Mouse (Mus musculus): ENCODE results near the gene St7l. TPM values are rescaled to one million over a fixed set of nuclear protein-coding genes. Genes with fewer than 3 reads are reported as not detected.
"Not testable (repeated sequence)": the region's sequence is repeated elsewhere in the genome, so short reads cannot be mapped to it uniquely, and the experiment has no call there.

The St7l gene
- polyA plus RNA-seq, 1 experiment: 14.1 TPM

DNA sequence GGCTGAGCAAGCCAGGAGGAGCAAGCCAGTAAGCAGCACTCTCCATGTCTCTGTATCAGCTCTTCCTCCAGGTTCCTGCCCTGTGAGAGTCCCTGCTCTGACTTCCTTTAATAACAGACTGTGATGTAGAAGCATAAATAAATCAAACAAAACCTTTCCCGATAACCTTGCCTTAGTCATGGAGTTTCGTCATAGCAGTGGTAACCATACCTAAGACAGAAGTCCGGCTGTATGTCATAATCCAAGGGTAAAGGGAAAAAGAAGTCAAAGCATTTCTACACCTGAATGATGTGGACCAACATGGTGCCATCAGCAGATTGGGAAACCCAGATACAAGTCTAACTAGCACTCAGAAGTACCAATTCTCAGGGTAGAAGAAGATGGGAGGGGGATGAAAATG lies 28.0 kb upstream of the St7l start:
- H3K4me3 ChIP-seq (ENCODE audit: insufficient read depth, low read length): no peak overlapping the region
- H3K4me1 ChIP-seq (ENCODE audit: control insufficient read depth, insufficient read depth, low read length): no peaks in the 10 kb centered on the region
- no peak overlapping the region for H3K27ac ChIP-seq (ENCODE audit: insufficient read depth, low read length)
- TF ChIP-seq POLR2A (IDR thresholded peaks at IDR 0.05; ENCODE audit: extremely low read depth, insufficient read depth, low read length) (no peak), CTCF (IDR thresholded peaks at IDR 0.05; ENCODE audit: extremely low read depth, insufficient read depth, low read length) (no peak)

DNA sequence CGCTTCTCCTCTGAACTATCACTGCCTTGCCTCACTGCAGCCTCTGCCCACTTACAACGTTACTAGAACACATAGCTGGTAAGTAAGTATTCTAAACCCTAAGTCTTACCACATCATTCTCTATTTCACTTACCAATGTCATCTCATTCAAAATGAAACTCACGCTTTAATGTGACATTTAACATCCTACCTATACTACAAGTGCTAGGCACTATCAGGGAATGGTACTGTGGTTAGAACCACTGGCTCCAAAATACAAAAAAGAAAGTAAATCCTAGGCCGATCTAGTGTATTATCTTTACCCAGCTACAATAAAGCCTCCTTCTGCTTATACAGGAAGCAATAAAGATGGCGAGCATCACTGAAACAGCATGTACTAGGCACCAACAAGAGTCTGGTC lies 22.8 kb upstream of the St7l start:
- Histone ChIP-seq H3K27ac (ENCODE audit: insufficient read depth, low read length) (no peak overlapping the region), H3K4me1 (ENCODE audit: control insufficient read depth, insufficient read depth, low read length) (no peaks in the 10 kb centered on the region), H3K4me3 (ENCODE audit: insufficient read depth, low read length) (no peak overlapping the region)
- TF ChIP-seq CTCF (IDR thresholded peaks at IDR 0.05; ENCODE audit: extremely low read depth, insufficient read depth, low read length): no peak
- no peak for TF ChIP-seq POLR2A (IDR thresholded peaks at IDR 0.05; ENCODE audit: extremely low read depth, insufficient read depth, low read length)

DNA sequence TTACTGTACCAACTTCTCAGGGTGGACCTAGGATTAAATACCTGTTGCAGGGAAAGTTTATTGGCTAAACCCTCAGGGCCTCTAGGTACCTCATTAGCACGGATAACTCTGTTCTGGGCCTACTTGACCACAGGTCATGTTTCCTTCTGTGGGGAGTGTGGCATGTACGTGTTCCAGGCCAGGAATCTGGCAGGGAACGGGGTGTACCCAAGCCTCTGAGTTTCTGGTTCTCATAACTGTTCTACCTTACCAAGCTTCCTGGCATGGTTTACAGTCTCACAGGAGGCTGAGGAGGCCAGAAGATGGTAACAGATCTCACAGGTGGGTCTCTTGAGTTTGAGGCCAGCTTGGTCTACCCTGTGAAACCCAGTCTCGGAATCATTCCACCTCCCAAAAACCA lies 17.2 kb upstream of the St7l start:
- Histone ChIP-seq H3K27ac (ENCODE audit: insufficient read depth, low read length) (no peak overlapping the region), H3K4me1 (ENCODE audit: control insufficient read depth, insufficient read depth, low read length) (no peaks in the 10 kb centered on the region), H3K4me3 (ENCODE audit: insufficient read depth, low read length) (no peak overlapping the region)
- TF ChIP-seq POLR2A (IDR thresholded peaks at IDR 0.05; ENCODE audit: extremely low read depth, insufficient read depth, low read length): no peak
- no peak for TF ChIP-seq CTCF (IDR thresholded peaks at IDR 0.05; ENCODE audit: extremely low read depth, insufficient read depth, low read length)

DNA sequence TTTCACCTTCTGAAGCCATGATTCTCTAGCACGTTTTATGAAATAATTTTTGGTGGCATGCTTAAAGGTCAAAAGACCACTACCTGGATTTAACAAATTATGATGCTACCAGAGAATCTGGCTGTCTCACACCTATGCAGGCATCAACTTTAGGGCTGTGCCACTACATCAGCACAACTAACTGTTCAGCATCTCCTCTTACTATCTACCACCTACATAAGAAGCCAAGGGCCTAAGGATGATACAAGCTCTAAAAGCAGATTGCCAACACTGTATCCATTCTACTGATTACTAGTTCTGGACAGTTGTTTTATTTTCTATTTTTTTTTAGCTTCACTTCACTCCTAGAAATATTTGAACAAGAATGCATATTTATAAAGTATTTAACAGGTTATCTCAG lies 9.3 kb upstream of the St7l start:
- H3K4me1 ChIP-seq (ENCODE audit: control insufficient read depth, insufficient read depth, low read length): no peaks in the 10 kb centered on the region; the same call in 1 of the 2 replicates
- H3K27ac ChIP-seq (ENCODE audit: insufficient read depth, low read length): no peak overlapping the region
- no peak overlapping the region for H3K4me3 ChIP-seq (ENCODE audit: insufficient read depth, low read length)
- no peak for TF ChIP-seq POLR2A (IDR thresholded peaks at IDR 0.05; ENCODE audit: extremely low read depth, insufficient read depth, low read length)
- no peak for TF ChIP-seq CTCF (IDR thresholded peaks at IDR 0.05; ENCODE audit: extremely low read depth, insufficient read depth, low read length)

DNA sequence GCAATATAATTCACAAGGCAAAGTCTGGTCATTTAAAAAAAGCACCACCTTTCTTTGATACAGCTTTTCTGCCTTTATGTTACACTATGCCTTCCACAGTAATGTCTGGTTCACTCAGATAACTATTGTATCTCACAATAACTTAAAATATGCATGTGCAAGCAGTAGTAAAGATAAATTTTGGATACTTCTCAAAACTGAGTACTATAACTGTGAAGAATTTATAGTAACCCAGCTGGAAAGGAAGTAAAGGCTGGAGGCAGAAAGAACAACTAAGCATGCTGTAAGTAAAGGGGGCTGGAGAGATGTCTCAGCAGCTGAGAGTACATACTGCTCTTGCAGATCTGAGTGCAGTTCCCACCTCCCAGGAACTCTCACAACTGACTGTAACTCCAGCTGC lies 8.9 kb upstream of the St7l start:
- no peaks in the 10 kb centered on the region; the same call in 1 of the 2 replicates for H3K4me1 ChIP-seq (ENCODE audit: control insufficient read depth, insufficient read depth, low read length)
- no peak overlapping the region for H3K4me3 ChIP-seq (ENCODE audit: insufficient read depth, low read length)
- H3K27ac ChIP-seq (ENCODE audit: insufficient read depth, low read length): no peak overlapping the region
- no peak for TF ChIP-seq CTCF (IDR thresholded peaks at IDR 0.05; ENCODE audit: extremely low read depth, insufficient read depth, low read length)
- no peak for TF ChIP-seq POLR2A (IDR thresholded peaks at IDR 0.05; ENCODE audit: extremely low read depth, insufficient read depth, low read length)

DNA sequence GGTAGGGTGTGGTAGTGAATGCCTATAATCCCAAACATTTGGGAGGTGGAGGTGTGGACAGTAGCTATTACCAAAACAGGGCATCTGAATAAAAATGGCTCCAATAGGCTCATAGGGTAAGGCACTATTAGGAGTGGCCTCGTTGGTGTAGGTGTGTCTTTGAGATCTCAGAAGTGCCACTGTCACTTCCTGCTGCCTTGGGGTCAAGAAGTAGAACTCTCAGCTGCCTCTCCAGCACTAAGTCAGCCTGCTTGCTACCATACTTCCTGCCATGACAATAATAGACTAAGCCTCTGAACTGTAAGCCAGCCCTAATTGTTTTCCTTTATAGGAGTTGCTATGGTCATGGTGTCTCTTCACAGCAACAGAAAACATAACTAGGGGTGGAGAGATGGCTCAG lies 7.7 kb upstream of the St7l start:
- TF ChIP-seq CTCF (IDR thresholded peaks at IDR 0.05; ENCODE audit: extremely low read depth, insufficient read depth, low read length) (no peak), POLR2A (IDR thresholded peaks at IDR 0.05; ENCODE audit: extremely low read depth, insufficient read depth, low read length) (no peak)
- Histone ChIP-seq H3K4me3 (ENCODE audit: insufficient read depth, low read length) (no peak overlapping the region), H3K4me1 (ENCODE audit: control insufficient read depth, insufficient read depth, low read length) (no peaks in the 10 kb centered on the region; the same call in 1 of the 2 replicates), H3K27ac (ENCODE audit: insufficient read depth, low read length) (no peak overlapping the region)

DNA sequence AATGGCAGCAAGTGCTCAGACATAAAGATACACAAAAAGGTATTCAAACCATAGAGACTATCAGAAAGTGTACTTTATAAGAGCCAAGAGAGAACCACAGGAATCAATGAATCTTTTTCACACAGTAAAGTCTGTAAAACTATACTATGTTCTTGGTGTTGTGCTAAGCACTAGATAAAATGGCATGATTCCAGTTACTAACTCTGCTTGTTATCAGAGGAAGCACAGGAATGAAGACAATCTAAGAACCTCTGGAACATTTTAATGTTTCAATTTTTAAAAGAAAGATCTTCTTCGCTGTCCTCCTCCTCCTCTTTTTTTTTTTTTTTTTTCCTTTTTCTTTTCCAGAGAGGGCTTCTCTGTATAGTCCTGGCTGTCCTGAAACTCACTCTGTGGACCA lies 5.2 kb upstream of the St7l start:
- TF ChIP-seq CTCF (IDR thresholded peaks at IDR 0.05; ENCODE audit: extremely low read depth, insufficient read depth, low read length) (no peak), POLR2A (IDR thresholded peaks at IDR 0.05; ENCODE audit: extremely low read depth, insufficient read depth, low read length) (no peak)
- Histone ChIP-seq H3K4me1 (ENCODE audit: control insufficient read depth, insufficient read depth, low read length) (no peaks in the 10 kb centered on the region; the same call in 1 of the 2 replicates), H3K4me3 (ENCODE audit: insufficient read depth, low read length) (no peak overlapping the region), H3K27ac (ENCODE audit: insufficient read depth, low read length) (no peak overlapping the region)

DNA sequence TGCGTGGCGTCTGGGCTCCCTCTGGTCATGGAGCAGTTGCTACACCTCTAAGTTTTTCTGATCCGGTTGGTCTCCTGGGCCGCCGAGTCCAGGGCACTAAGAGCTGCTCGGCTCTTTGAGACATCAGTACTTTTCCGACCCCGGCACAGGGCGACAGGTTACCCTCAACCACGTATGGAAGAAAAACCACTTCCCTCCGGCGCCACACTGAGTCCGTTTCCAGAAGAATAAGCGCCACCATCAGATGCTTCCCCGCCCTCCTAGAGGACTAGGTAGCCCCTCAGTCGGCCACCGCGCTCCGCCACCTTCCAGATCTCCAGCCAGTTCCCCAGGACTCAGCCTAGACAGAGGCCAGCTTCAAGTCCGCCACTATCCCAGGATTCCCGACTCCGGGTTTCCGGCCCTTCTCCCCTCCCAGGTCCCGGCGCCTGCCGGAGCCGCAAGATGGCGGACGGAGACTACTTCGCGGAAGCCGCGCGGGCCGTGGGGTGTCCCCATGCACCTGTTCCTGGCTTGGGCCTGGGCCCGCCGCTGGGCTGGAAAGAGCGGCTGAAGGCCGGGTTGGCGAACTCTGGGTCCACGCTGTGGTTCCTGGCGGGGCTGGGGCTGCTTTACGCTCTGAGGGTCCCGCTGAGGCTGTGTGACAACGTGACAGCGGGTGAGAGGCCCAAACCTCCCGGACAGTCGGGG lies 991 bp downstream of the St7l start:
- Histone ChIP-seq H3K27ac (ENCODE audit: insufficient read depth, low read length) (peak overlapping the region; percentile 94), H3K4me3 (ENCODE audit: insufficient read depth, low read length) (peak overlapping the region; percentile 74), H3K4me1 (ENCODE audit: control insufficient read depth, insufficient read depth, low read length) (0 out of 2 replicates have a peak, but pooled peaks cover 3% of the 10 kb centered on the region)
- TF ChIP-seq POLR2A (IDR thresholded peaks at IDR 0.05; ENCODE audit: extremely low read depth, insufficient read depth, low read length) (peak; percentile 66; the same call in 1 of the 2 replicates), CTCF (IDR thresholded peaks at IDR 0.05; ENCODE audit: extremely low read depth, insufficient read depth, low read length) (no peak)

DNA sequence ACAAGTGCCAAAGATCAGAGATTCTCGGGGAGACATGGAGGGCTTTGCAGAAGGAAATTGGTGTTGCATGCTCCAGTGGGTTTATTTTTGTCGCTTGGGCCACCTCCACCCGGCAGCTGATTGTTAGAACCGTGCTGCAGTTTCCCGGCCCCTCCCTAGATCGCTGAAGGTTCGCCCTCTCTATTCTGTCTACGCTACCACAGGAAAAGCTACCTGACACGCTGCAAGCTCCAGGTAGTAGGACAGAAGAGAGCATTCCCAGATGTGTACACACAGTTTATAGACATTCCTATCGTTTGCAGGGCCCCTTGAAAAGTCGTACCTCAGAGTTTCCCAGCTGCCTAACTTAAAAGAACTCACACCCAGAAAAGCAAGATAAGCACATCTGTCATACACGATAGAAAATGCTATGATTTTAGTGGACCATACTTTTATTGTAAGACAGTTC lies 1.6 kb downstream of the St7l start:
- H3K4me1 ChIP-seq (ENCODE audit: control insufficient read depth, insufficient read depth, low read length): 0 out of 2 replicates have a peak, but pooled peaks cover 3% of the 10 kb centered on the region
- TF ChIP-seq CTCF (IDR thresholded peaks at IDR 0.05; ENCODE audit: extremely low read depth, insufficient read depth, low read length): no peak
- TF ChIP-seq POLR2A (IDR thresholded peaks at IDR 0.05; ENCODE audit: extremely low read depth, insufficient read depth, low read length): no peak
- H3K27ac ChIP-seq (ENCODE audit: insufficient read depth, low read length): peak overlapping the region; percentile 94
- H3K4me3 ChIP-seq (ENCODE audit: insufficient read depth, low read length): peak overlapping the region; percentile 74

DNA sequence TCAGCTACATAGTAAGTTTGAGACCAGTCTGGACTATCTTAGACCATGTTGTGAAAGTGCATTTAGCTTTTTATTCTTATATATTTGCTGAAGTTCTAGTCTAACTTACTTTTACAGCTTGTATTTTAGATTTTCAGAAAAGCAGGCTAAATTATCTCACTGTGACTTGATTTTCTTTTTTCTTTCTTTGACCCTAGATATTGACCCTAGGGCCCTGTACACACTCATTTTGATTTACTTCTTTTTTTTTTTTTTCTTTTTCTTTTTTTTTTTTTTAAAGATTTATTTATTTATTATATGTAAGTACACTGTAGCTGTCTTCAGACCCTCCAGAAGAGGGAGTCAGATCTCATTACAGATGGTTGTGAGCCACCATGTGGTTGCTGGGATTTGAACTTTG lies 2.9 kb downstream of the St7l start:
- H3K4me1 ChIP-seq (ENCODE audit: control insufficient read depth, insufficient read depth, low read length); H3K4me3 ChIP-seq (ENCODE audit: insufficient read depth, low read length); H3K27ac ChIP-seq (ENCODE audit: insufficient read depth, low read length): not testable (repeated sequence)

Data from cortical plate, adult 2 months (tissue).